Mouse (Mus musculus): ENCODE results near the gene Sgsm3. TPM values are rescaled to one million over a fixed set of nuclear protein-coding genes. Genes with fewer than 3 reads are reported as not detected.

Gene Sgsm3
- polyA plus RNA-seq, 1 experiment from 2014 or later, result 35.5 TPM

GRCm38 (mm10) chr15:80948145-80949135, 29.1 kb upstream of the Sgsm3 start, which contains the start of gene Adsl:
TSS of gene Adsl (plus strand) at chr15:80948490.
- peak; percentile 97 for ATAC-seq (ENCODE audit: low FRiP score)
- peaks cover 15% of the 10 kb centered on the region for H3K4me1 ChIP-seq
- H3K9me3 ChIP-seq, result no peaks in the 10 kb centered on the region
- no peaks in the 10 kb centered on the region for H3K27me3 ChIP-seq
- H3K27ac ChIP-seq, result peak within 1 kb of the TSS; percentile 78
- WGBS, result under 1% methylated on average over 63 of the region's 63 CpGs
- H3K9ac ChIP-seq, result peak within 1 kb of the TSS; percentile 81
- peak within 1 kb of the TSS; percentile 89 for H3K4me3 ChIP-seq (replicated peaks)
- H3K36me3 ChIP-seq (replicated peaks), result peaks cover 19% of the 10 kb centered on the region
- peak within 1 kb of the TSS; percentile 73 for H3K4me2 ChIP-seq

GRCm38 (mm10) chr15:80949431-80949830, 28.1 kb upstream of the Sgsm3 start:
- Histone ChIP-seq H3K27ac (no peak overlapping the region), H3K27me3 (no peaks in the 10 kb centered on the region), H3K36me3 (replicated peaks) (peaks cover 28% of the 10 kb centered on the region), H3K4me3 (replicated peaks) (peak overlapping the region; percentile 89), H3K9me3 (no peaks in the 10 kb centered on the region), H3K4me1 (peaks cover 15% of the 10 kb centered on the region), H3K4me2 (peak overlapping the region; percentile 73), H3K9ac (peak overlapping the region; percentile 81)
- 61% methylated on average over 4 of the region's 4 CpGs for WGBS
- ATAC-seq (ENCODE audit: low FRiP score), result no peak

GRCm38 (mm10) chr15:80950055-80950454, 27.5 kb upstream of the Sgsm3 start:
- H3K27ac ChIP-seq, result no peak overlapping the region
- no peak overlapping the region for H3K9ac ChIP-seq
- H3K9me3 ChIP-seq, result no peaks in the 10 kb centered on the region
- H3K36me3 ChIP-seq (replicated peaks), result peaks cover 35% of the 10 kb centered on the region
- H3K27me3 ChIP-seq, result no peaks in the 10 kb centered on the region
- H3K4me2 ChIP-seq, result peak overlapping the region; percentile 73
- 88% methylated on average over 7 of the region's 7 CpGs for WGBS
- no peak for ATAC-seq (ENCODE audit: low FRiP score)
- peaks cover 18% of the 10 kb centered on the region for H3K4me1 ChIP-seq
- H3K4me3 ChIP-seq (replicated peaks), result peak overlapping the region; percentile 89

GRCm38 (mm10) chr15:80953971-80954370, 23.6 kb upstream of the Sgsm3 start:
- no peak for ATAC-seq (ENCODE audit: low FRiP score)
- Histone ChIP-seq H3K9ac (no peak overlapping the region), H3K4me3 (replicated peaks) (no peak overlapping the region), H3K36me3 (replicated peaks) (peaks cover 69% of the 10 kb centered on the region), H3K27ac (no peak overlapping the region), H3K9me3 (no peaks in the 10 kb centered on the region), H3K4me2 (no peak overlapping the region), H3K4me1 (peaks cover 15% of the 10 kb centered on the region), H3K27me3 (no peaks in the 10 kb centered on the region)
- WGBS, result 94% methylated on average over 9 of the region's 9 CpGs

GRCm38 (mm10) chr15:80954861-80955260, 22.7 kb upstream of the Sgsm3 start:
- Histone ChIP-seq H3K27ac (no peak overlapping the region), H3K9ac (no peak overlapping the region), H3K4me2 (no peak overlapping the region), H3K4me1 (peaks cover 6% of the 10 kb centered on the region), H3K36me3 (replicated peaks) (peaks cover 78% of the 10 kb centered on the region), H3K9me3 (no peaks in the 10 kb centered on the region), H3K27me3 (no peaks in the 10 kb centered on the region), H3K4me3 (replicated peaks) (no peak overlapping the region)
- WGBS, result 73% methylated on average over 3 of the region's 3 CpGs
- ATAC-seq (ENCODE audit: low FRiP score), result no peak

- Histone ChIP-seq H3K9ac (no peak overlapping the region), H3K4me1 (peaks cover 3% of the 10 kb centered on the region; the same call in 1 of the 2 replicates), H3K27ac (no peak overlapping the region), H3K4me2 (no peak overlapping the region), H3K9me3 (no peaks in the 10 kb centered on the region), H3K4me3 (replicated peaks) (no peak overlapping the region), H3K27me3 (no peaks in the 10 kb centered on the region), H3K36me3 (replicated peaks) (peaks cover 85% of the 10 kb centered on the region)
- ATAC-seq (ENCODE audit: low FRiP score), result no peak
- WGBS, result 97% methylated on average over 12 of the region's 12 CpGs
Measured at GRCm38 (mm10) chr15:80955836-80956438, 21.6 kb upstream of the Sgsm3 start.

- H3K27me3 ChIP-seq, result no peaks in the 10 kb centered on the region
- H3K4me2 ChIP-seq, result no peak overlapping the region
- H3K36me3 ChIP-seq (replicated peaks), result peaks cover 56% of the 10 kb centered on the region
- no peaks in the 10 kb centered on the region for H3K4me1 ChIP-seq
- H3K27ac ChIP-seq, result no peak overlapping the region
- ATAC-seq (ENCODE audit: low FRiP score), result no peak
- no peak overlapping the region for H3K9ac ChIP-seq
- no peaks in the 10 kb centered on the region for H3K9me3 ChIP-seq
- no peak overlapping the region for H3K4me3 ChIP-seq (replicated peaks)
- WGBS, result 89% methylated on average over 1 of the region's 1 CpGs
Measured at GRCm38 (mm10) chr15:80969371-80969770, 8.2 kb upstream of the Sgsm3 start.

GRCm38 (mm10) chr15:80974311-80974710, 3.3 kb upstream of the Sgsm3 start:
- 64% methylated on average over 5 of the region's 5 CpGs for WGBS
- no peak for ATAC-seq (ENCODE audit: low FRiP score)
- no peak overlapping the region for H3K4me2 ChIP-seq
- no peak overlapping the region for H3K9ac ChIP-seq
- no peak overlapping the region for H3K4me3 ChIP-seq (replicated peaks)
- no peaks in the 10 kb centered on the region for H3K27me3 ChIP-seq
- peaks cover 13% of the 10 kb centered on the region for H3K36me3 ChIP-seq (replicated peaks)
- H3K27ac ChIP-seq, result no peak overlapping the region
- H3K4me1 ChIP-seq, result peaks cover 9% of the 10 kb centered on the region
- H3K9me3 ChIP-seq, result no peaks in the 10 kb centered on the region

GRCm38 (mm10) chr15:80975666-80976065, 1.9 kb upstream of the Sgsm3 start:
- no peak overlapping the region for H3K4me2 ChIP-seq
- ATAC-seq (ENCODE audit: low FRiP score), result no peak
- no peaks in the 10 kb centered on the region for H3K36me3 ChIP-seq (replicated peaks)
- H3K9ac ChIP-seq, result no peak overlapping the region
- no peak overlapping the region for H3K4me3 ChIP-seq (replicated peaks)
- H3K4me1 ChIP-seq, result peaks cover 9% of the 10 kb centered on the region
- H3K9me3 ChIP-seq, result no peaks in the 10 kb centered on the region
- no peak overlapping the region for H3K27ac ChIP-seq
- no peaks in the 10 kb centered on the region for H3K27me3 ChIP-seq
- WGBS, result 88% methylated on average over 3 of the region's 3 CpGs

GRCm38 (mm10) chr15:80979611-80980010, 2.0 kb downstream of the Sgsm3 start:
- no peak overlapping the region for H3K27ac ChIP-seq
- no peak overlapping the region for H3K4me2 ChIP-seq
- H3K4me3 ChIP-seq (replicated peaks), result no peak overlapping the region
- no peak for ATAC-seq (ENCODE audit: low FRiP score)
- H3K4me1 ChIP-seq, result peaks cover 9% of the 10 kb centered on the region
- no peaks in the 10 kb centered on the region for H3K36me3 ChIP-seq (replicated peaks)
- no peak overlapping the region for H3K9ac ChIP-seq
- no peaks in the 10 kb centered on the region for H3K9me3 ChIP-seq
- no peaks in the 10 kb centered on the region for H3K27me3 ChIP-seq
- WGBS, result 91% methylated on average over 4 of the region's 4 CpGs

- no peak for ATAC-seq (ENCODE audit: low FRiP score)
- no peak overlapping the region for H3K4me2 ChIP-seq
- no peaks in the 10 kb centered on the region for H3K27me3 ChIP-seq
- no peak overlapping the region for H3K4me3 ChIP-seq (replicated peaks)
- peaks cover 9% of the 10 kb centered on the region for H3K4me1 ChIP-seq
- H3K36me3 ChIP-seq (replicated peaks), result no peaks in the 10 kb centered on the region
- H3K9me3 ChIP-seq, result no peaks in the 10 kb centered on the region
- no peak overlapping the region for H3K27ac ChIP-seq
- no peak overlapping the region for H3K9ac ChIP-seq
- WGBS, result 91% methylated on average over 4 of the region's 4 CpGs
Measured at GRCm38 (mm10) chr15:80981176-80981575, 3.6 kb downstream of the Sgsm3 start.

- no peak overlapping the region for H3K4me2 ChIP-seq
- 82% methylated on average over 2 of the region's 2 CpGs for WGBS
- no peak for ATAC-seq (ENCODE audit: low FRiP score)
- no peaks in the 10 kb centered on the region for H3K36me3 ChIP-seq (replicated peaks)
- no peak overlapping the region for H3K9ac ChIP-seq
- no peak overlapping the region for H3K27ac ChIP-seq
- peaks cover 7% of the 10 kb centered on the region for H3K4me1 ChIP-seq
- no peaks in the 10 kb centered on the region for H3K9me3 ChIP-seq
- H3K27me3 ChIP-seq, result no peaks in the 10 kb centered on the region
- H3K4me3 ChIP-seq (replicated peaks), result no peak overlapping the region
Measured at GRCm38 (mm10) chr15:80983264-80983663, 5.7 kb downstream of the Sgsm3 start.

Data from forebrain, embryonic 12.5 days (tissue).